Mouse (Mus musculus): ENCODE measurements at regions not wholly inside any gene's neighbourhood (a gene's known extent, or its start where the extent isn't known, plus 50 kb on each side); places are given as distances from the start of the nearest gene placed in this dataset.
A peak's percentile ranks its signal among the peaks of the same experiment; 100 is the strongest.

- H3K36me3 ChIP-seq (ENCODE audit: control insufficient read depth, insufficient read depth, low read length), result no peaks in the 10 kb centered on the region
- H3K4me2 ChIP-seq (ENCODE audit: low read depth), result peak overlapping the region; percentile 38
- ATAC-seq (ENCODE audit: insufficient read depth, low FRiP score, low TSS enrichment) (no peak), DNase-seq (ENCODE audit: low spot score) (no peak)
- peaks cover 10% of the 10 kb centered on the region for H3K9me3 ChIP-seq (ENCODE audit: control insufficient read depth, low read length)
- 44% methylated on average over 27 of the region's 27 CpGs for whole genome bisulfite sequencing
- no peak overlapping the region for H3K27ac ChIP-seq (ENCODE audit: low read depth, low read length)
- no peaks in the 10 kb centered on the region for H3K27me3 ChIP-seq (ENCODE audit: control insufficient read depth, insufficient read depth, low read length)
- H3K4me1 ChIP-seq (ENCODE audit: control insufficient read depth, insufficient read depth, low read length), result peaks cover 13% of the 10 kb centered on the region; the same call in 1 of the 2 replicates
- H3K4me3 ChIP-seq (ENCODE audit: low read depth, low read length), result peak overlapping the region; percentile 16; the same call in 1 of the 2 replicates
- no peak overlapping the region for H3K9ac ChIP-seq (ENCODE audit: low read length)
Measured at GRCm38 (mm10) chr12:109528263-109528545, 71.9 kb downstream of the Rtl1 start.

- H3K4me2 ChIP-seq (ENCODE audit: low read depth), result peak overlapping the region; percentile 38
- DNase-seq (ENCODE audit: low spot score), result no peak
- peak overlapping the region; percentile 16; the same call in 1 of the 2 replicates for H3K4me3 ChIP-seq (ENCODE audit: low read depth, low read length)
- WGBS, result 53% methylated on average over 29 of the region's 29 CpGs
- H3K9ac ChIP-seq (ENCODE audit: low read length), result no peak overlapping the region
- H3K27me3 ChIP-seq (ENCODE audit: control insufficient read depth, insufficient read depth, low read length), result no peaks in the 10 kb centered on the region
- no peak; the same call in 1 of the 2 replicates for ATAC-seq (ENCODE audit: insufficient read depth, low FRiP score, low TSS enrichment)
- H3K4me1 ChIP-seq (ENCODE audit: control insufficient read depth, insufficient read depth, low read length), result peaks cover 13% of the 10 kb centered on the region; the same call in 1 of the 2 replicates
- H3K9me3 ChIP-seq (ENCODE audit: control insufficient read depth, low read length), result peaks cover 10% of the 10 kb centered on the region
- no peak overlapping the region for H3K27ac ChIP-seq (ENCODE audit: low read depth, low read length)
- no peaks in the 10 kb centered on the region for H3K36me3 ChIP-seq (ENCODE audit: control insufficient read depth, insufficient read depth, low read length)
Measured at GRCm38 (mm10) chr12:109527414-109528262, 72.5 kb downstream of the Rtl1 start.

- no peak overlapping the region for H3K4me3 ChIP-seq (ENCODE audit: low read depth, low read length)
- no peaks in the 10 kb centered on the region for H3K27me3 ChIP-seq (ENCODE audit: control insufficient read depth, insufficient read depth, low read length)
- H3K4me1 ChIP-seq (ENCODE audit: control insufficient read depth, insufficient read depth, low read length), result peaks cover 8% of the 10 kb centered on the region; the same call in 1 of the 2 replicates
- ATAC-seq (ENCODE audit: insufficient read depth, low FRiP score, low TSS enrichment) (no peak), DNase-seq (ENCODE audit: low spot score) (no peak)
- no peaks in the 10 kb centered on the region for H3K36me3 ChIP-seq (ENCODE audit: control insufficient read depth, insufficient read depth, low read length)
- no peak overlapping the region for H3K9ac ChIP-seq (ENCODE audit: low read length)
- H3K9me3 ChIP-seq (ENCODE audit: control insufficient read depth, low read length), result peaks cover 10% of the 10 kb centered on the region
- 69% methylated on average over 9 of the region's 9 CpGs for WGBS
- H3K4me2 ChIP-seq (ENCODE audit: low read depth), result no peak overlapping the region
- no peak overlapping the region for H3K27ac ChIP-seq (ENCODE audit: low read depth, low read length)
Measured at GRCm38 (mm10) chr12:109525613-109526012, 73.0 kb downstream of the Dlk1 start.

DNA sequence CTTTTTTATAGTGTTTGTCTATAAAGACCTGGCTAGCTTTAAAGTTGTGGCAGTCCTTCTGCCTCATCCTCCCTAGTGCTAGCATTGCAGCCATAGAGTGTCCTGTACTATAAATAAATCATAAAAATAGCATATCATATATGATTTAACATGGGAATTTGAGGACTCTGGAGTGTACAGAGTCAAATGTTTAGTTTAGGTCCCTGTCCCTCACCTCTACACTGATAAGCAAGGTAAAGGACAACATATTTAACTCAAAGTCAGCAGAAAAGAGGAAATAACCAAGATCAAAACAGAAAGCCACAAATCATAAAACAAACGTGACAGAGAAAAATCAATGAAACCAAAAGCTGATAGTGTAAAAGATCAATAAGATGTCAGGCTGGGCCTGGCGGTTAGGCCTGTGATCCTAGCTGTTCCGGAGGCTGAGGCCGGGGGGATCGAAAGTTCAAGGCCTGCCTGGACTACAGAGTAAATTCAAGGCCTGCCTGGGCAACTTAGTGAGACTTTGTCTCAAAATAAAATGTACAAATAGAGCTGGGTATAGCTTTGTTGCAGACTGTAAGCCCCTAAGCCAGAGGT lies 68.7 kb downstream of the Dlk1 start:
- Histone ChIP-seq H3K4me3 (ENCODE audit: low read depth, low read length) (no peak overlapping the region), H3K9me3 (ENCODE audit: control insufficient read depth, low read length) (no peaks in the 10 kb centered on the region), H3K9ac (ENCODE audit: low read length) (no peak overlapping the region), H3K4me2 (ENCODE audit: low read depth) (no peak overlapping the region), H3K36me3 (ENCODE audit: control insufficient read depth, insufficient read depth, low read length) (no peaks in the 10 kb centered on the region), H3K27me3 (ENCODE audit: control insufficient read depth, insufficient read depth, low read length) (no peaks in the 10 kb centered on the region), H3K27ac (ENCODE audit: low read depth, low read length) (no peak overlapping the region), H3K4me1 (ENCODE audit: control insufficient read depth, insufficient read depth, low read length) (peaks cover 14% of the 10 kb centered on the region)
- 81% methylated on average over 5 of the region's 5 CpGs for WGBS
- ATAC-seq (ENCODE audit: insufficient read depth, low FRiP score, low TSS enrichment) (no peak), DNase-seq (ENCODE audit: low spot score) (no peak)

- no peak for DNase-seq (ENCODE audit: low spot score)
- H3K4me2 ChIP-seq (ENCODE audit: low read depth), result no peak overlapping the region
- no peaks in the 10 kb centered on the region for H3K9me3 ChIP-seq (ENCODE audit: control insufficient read depth, low read length)
- no peaks in the 10 kb centered on the region for H3K27me3 ChIP-seq (ENCODE audit: control insufficient read depth, insufficient read depth, low read length)
- H3K36me3 ChIP-seq (ENCODE audit: control insufficient read depth, insufficient read depth, low read length), result no peaks in the 10 kb centered on the region
- peaks cover 14% of the 10 kb centered on the region for H3K4me1 ChIP-seq (ENCODE audit: control insufficient read depth, insufficient read depth, low read length)
- no peak overlapping the region for H3K27ac ChIP-seq (ENCODE audit: low read depth, low read length)
- 22% methylated on average over 8 of the region's 8 CpGs for WGBS
- no peak overlapping the region for H3K9ac ChIP-seq (ENCODE audit: low read length)
- no peak overlapping the region for H3K4me3 ChIP-seq (ENCODE audit: low read depth, low read length)
- no peak for ATAC-seq (ENCODE audit: insufficient read depth, low FRiP score, low TSS enrichment)
Measured at GRCm38 (mm10) chr12:109520414-109520813, 67.8 kb downstream of the Dlk1 start.

DNA sequence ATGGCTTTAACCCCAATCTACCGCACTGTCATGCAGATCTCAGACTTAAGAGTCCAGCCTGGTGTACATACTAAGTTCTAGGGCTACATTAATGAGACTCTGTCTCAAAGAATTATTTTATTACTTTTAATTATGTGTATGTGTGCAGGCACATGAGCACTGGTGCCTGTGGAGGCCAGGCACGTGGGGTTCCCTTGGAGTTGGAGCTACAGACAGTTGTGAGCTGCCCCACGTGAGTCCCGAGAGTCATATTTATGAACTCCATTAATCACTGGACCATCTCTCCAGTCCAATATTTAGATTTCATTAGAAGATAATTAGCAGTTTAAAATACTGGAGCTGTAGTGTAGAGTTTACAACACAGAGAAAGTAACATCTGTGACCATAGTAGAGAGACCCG lies 67.2 kb downstream of the Dlk1 start:
- Histone ChIP-seq H3K4me2 (ENCODE audit: low read depth) (no peak overlapping the region), H3K9ac (ENCODE audit: low read length) (no peak overlapping the region), H3K4me1 (ENCODE audit: control insufficient read depth, insufficient read depth, low read length) (peaks cover 14% of the 10 kb centered on the region), H3K27me3 (ENCODE audit: control insufficient read depth, insufficient read depth, low read length) (no peaks in the 10 kb centered on the region), H3K36me3 (ENCODE audit: control insufficient read depth, insufficient read depth, low read length) (no peaks in the 10 kb centered on the region), H3K4me3 (ENCODE audit: low read depth, low read length) (no peak overlapping the region), H3K9me3 (ENCODE audit: control insufficient read depth, low read length) (no peaks in the 10 kb centered on the region), H3K27ac (ENCODE audit: low read depth, low read length) (no peak overlapping the region)
- WGBS, result 33% methylated on average over 5 of the region's 5 CpGs
- ATAC-seq (ENCODE audit: insufficient read depth, low FRiP score, low TSS enrichment) (no peak), DNase-seq (ENCODE audit: low spot score) (no peak)

GRCm38 (mm10) chr12:109518413-109519021 lies 65.9 kb downstream of the Dlk1 start:
- no peak overlapping the region for H3K4me3 ChIP-seq (ENCODE audit: low read depth, low read length)
- ATAC-seq (ENCODE audit: insufficient read depth, low FRiP score, low TSS enrichment), result no peak
- no peak overlapping the region for H3K4me2 ChIP-seq (ENCODE audit: low read depth)
- DNase-seq (ENCODE audit: low spot score), result no peak
- H3K36me3 ChIP-seq (ENCODE audit: control insufficient read depth, insufficient read depth, low read length), result no peaks in the 10 kb centered on the region
- H3K27ac ChIP-seq (ENCODE audit: low read depth, low read length), result no peak overlapping the region
- no peaks in the 10 kb centered on the region for H3K9me3 ChIP-seq (ENCODE audit: control insufficient read depth, low read length)
- peaks cover 14% of the 10 kb centered on the region for H3K4me1 ChIP-seq (ENCODE audit: control insufficient read depth, insufficient read depth, low read length)
- WGBS, result 15% methylated on average over 6 of the region's 7 CpGs
- no peaks in the 10 kb centered on the region for H3K27me3 ChIP-seq (ENCODE audit: control insufficient read depth, insufficient read depth, low read length)
- H3K9ac ChIP-seq (ENCODE audit: low read length), result no peak overlapping the region

- Histone ChIP-seq H3K4me1 (ENCODE audit: control insufficient read depth, insufficient read depth, low read length) (peaks cover 14% of the 10 kb centered on the region), H3K9me3 (ENCODE audit: control insufficient read depth, low read length) (no peaks in the 10 kb centered on the region), H3K27ac (ENCODE audit: low read depth, low read length) (no peak overlapping the region), H3K4me2 (ENCODE audit: low read depth) (no peak overlapping the region), H3K4me3 (ENCODE audit: low read depth, low read length) (no peak overlapping the region), H3K36me3 (ENCODE audit: control insufficient read depth, insufficient read depth, low read length) (no peaks in the 10 kb centered on the region), H3K27me3 (ENCODE audit: control insufficient read depth, insufficient read depth, low read length) (no peaks in the 10 kb centered on the region), H3K9ac (ENCODE audit: low read length) (no peak overlapping the region)
- 55% methylated on average over 7 of the region's 7 CpGs for WGBS
- ATAC-seq (ENCODE audit: insufficient read depth, low FRiP score, low TSS enrichment), result no peak
- DNase-seq (ENCODE audit: low spot score), result no peak
Measured at GRCm38 (mm10) chr12:109517764-109518163, 65.1 kb downstream of the Dlk1 start.
